Mouse (Mus musculus) inflammation-experienced regulatory T-cells (primary cell): Measurements from ENCODE around the gene 2310011J03Rik. TPM values are rescaled to one million over a fixed set of nuclear protein-coding genes. Genes with fewer than 3 reads are reported as not detected.

ENCODE experiments used
- polyA plus RNA-seq, 2 experiments: library from polyadenylated mRNA; unstranded; fragments of 100-300 nt; shearing (Covaris generic); gene quantifications; one replicate each; pipeline ENCODE4 v1.2.1; 2017

The 2310011J03Rik gene
- polyA plus RNA-seq: 10 to 100 TPM; 67.3 to 70.0 TPM

GRCm38 (mm10) chr10:80320340-80320760, at the start of gene 2310011J03Rik:
Gene 2310011J03Rik, minus strand, starts transcription at chr10:80320537.

GRCm38 (mm10) chr10:80356001-80356682, 35.8 kb upstream of the 2310011J03Rik start, which contains the start of gene Plk5:
Gene Plk5, plus strand, starts transcription at chr10:80356459.

GRCm38 (mm10) chr10:80348244-80348781, 28.0 kb upstream of the 2310011J03Rik start, which contains the start of gene Adamtsl5:
Gene Adamtsl5, minus strand, starts transcription at chr10:80348412.

GRCm38 (mm10) chr10:80329273-80330081, 9.1 kb upstream of the 2310011J03Rik start, which contains the start of the genes Pcsk4 and Reep6:
Gene Pcsk4, minus strand, starts transcription at chr10:80329498.
Gene Reep6, plus strand, starts transcription at chr10:80329953.

GRCm38 (mm10) chr10:80295618-80296425, 24.5 kb downstream of the 2310011J03Rik start, which contains the start of gene Apc2:
Gene Apc2, plus strand, starts transcription at chr10:80295977.

GRCm38 (mm10) chr10:80292251-80293146, 27.8 kb downstream of the 2310011J03Rik start, which contains the start of gene Rps15:
Gene Rps15, plus strand, starts transcription at chr10:80292453.

Other genes with a start within 250 kb of the 2310011J03Rik start
- gene Sbno2, start 215.0 kb downstream of the 2310011J03Rik start, polyA plus RNA-seq: 10 to 100 TPM; 60.6 to 60.7 TPM
- gene Stk11, start 204.7 kb downstream of the 2310011J03Rik start, polyA plus RNA-seq: 10 to 100 TPM; 27.4 to 49.1 TPM
- gene Atp5d, start 181.9 kb downstream of the 2310011J03Rik start, polyA plus RNA-seq: 100 to 1,000 TPM; 349 to 389 TPM
- gene Cbarp, start 179.7 kb downstream of the 2310011J03Rik start, polyA plus RNA-seq: 1 to 10 TPM; 2.3 to 2.4 TPM
- 1 to 10 TPM; 5.0 to 9.6 TPM for gene Midn, start 172.3 kb downstream of the 2310011J03Rik start, polyA plus RNA-seq
- 100 to 1,000 TPM; 177 to 200 TPM for gene Cirbp, start 154.6 kb downstream of the 2310011J03Rik start, polyA plus RNA-seq
- 10 to 100 TPM; 21.4 to 25.0 TPM for gene 1600002K03Rik, start 147.6 kb downstream of the 2310011J03Rik start, polyA plus RNA-seq
- gene Efna2, start 141.1 kb downstream of the 2310011J03Rik start, polyA plus RNA-seq: under 1 TPM; 0.27 to 0.99 TPM
- 100 to 1,000 TPM; 117 to 134 TPM for gene Mum1, start 94.1 kb downstream of the 2310011J03Rik start, polyA plus RNA-seq
- 100 to 1,000 TPM; 244 to 267 TPM for gene Ndufs7, start 71.4 kb downstream of the 2310011J03Rik start, polyA plus RNA-seq
- under 1 TPM in 1 of 2 experiments, not detected in 1; 0.99 TPM for gene Gamt, start 59.5 kb downstream of the 2310011J03Rik start, polyA plus RNA-seq
- 10 to 100 TPM; 78.7 to 80.6 TPM for gene Dazap1, start 59.1 kb downstream of the 2310011J03Rik start, polyA plus RNA-seq
- 100 to 1,000 TPM; 686 to 721 TPM for gene Rps15, start 28.1 kb downstream of the 2310011J03Rik start, polyA plus RNA-seq
- under 1 TPM; 0.14 to 0.56 TPM for gene Apc2, start 24.6 kb downstream of the 2310011J03Rik start, polyA plus RNA-seq
- 10 to 100 TPM; 20.4 to 20.8 TPM for gene Pcsk4, start 9.0 kb upstream of the 2310011J03Rik start, polyA plus RNA-seq
- gene Reep6, start 9.4 kb upstream of the 2310011J03Rik start, polyA plus RNA-seq: 1 to 10 TPM in 1 of 2 experiments, under 1 TPM in 1; 0.18 to 1.7 TPM
- gene Adamtsl5, start 27.9 kb upstream of the 2310011J03Rik start, polyA plus RNA-seq: under 1 TPM; 0.46 to 0.95 TPM
- gene Plk5, start 35.9 kb upstream of the 2310011J03Rik start, polyA plus RNA-seq: not detected
- 1 to 10 TPM; 6.6 to 7.5 TPM for gene Mex3d, start 67.1 kb upstream of the 2310011J03Rik start, polyA plus RNA-seq
- gene Mbd3, start 79.0 kb upstream of the 2310011J03Rik start, polyA plus RNA-seq: 100 to 1,000 TPM; 174 to 191 TPM
- gene Uqcr11, start 86.3 kb upstream of the 2310011J03Rik start, polyA plus RNA-seq: 100 to 1,000 TPM; 185 to 241 TPM
- gene Tcf3, start 113.1 kb upstream of the 2310011J03Rik start, polyA plus RNA-seq: 100 to 1,000 TPM; 105 to 121 TPM
- under 1 TPM; 0.05 to 0.23 TPM for gene Onecut3, start 174.3 kb upstream of the 2310011J03Rik start, polyA plus RNA-seq
- under 1 TPM; 0.06 to 0.73 TPM for gene Atp8b3, start 218.6 kb upstream of the 2310011J03Rik start, polyA plus RNA-seq
- gene Rexo1, start 241.0 kb upstream of the 2310011J03Rik start, polyA plus RNA-seq: 10 to 100 TPM; 49.1 to 59.0 TPM